Mouse (Mus musculus) small intestine, adult 2 months (tissue): ENCODE results near the gene Mrpl2.

ENCODE experiments used
- CTCF ChIP-seq: fragments of 200-500 bp; IDR thresholded peaks from 2 replicates; pipeline ENCODE4 v1.5.1; 2012; ENCODE audit warnings: low read depth, mild to moderate bottlenecking, control low read depth, inconsistent platforms, low read length, moderate library complexity, mixed read lengths; ENCODE audit not compliant: insufficient replicate concordance, insufficient read length; ENCODE audit errors: extremely low read depth
- POLR2A ChIP-seq: fragments of 200-500 bp; IDR thresholded peaks from 2 replicates; pipeline ENCODE4 v1.6.1; 2012; ENCODE audit warnings: low read depth, mild to moderate bottlenecking, control low read depth, inconsistent platforms, low read length, moderate library complexity

DNA sequence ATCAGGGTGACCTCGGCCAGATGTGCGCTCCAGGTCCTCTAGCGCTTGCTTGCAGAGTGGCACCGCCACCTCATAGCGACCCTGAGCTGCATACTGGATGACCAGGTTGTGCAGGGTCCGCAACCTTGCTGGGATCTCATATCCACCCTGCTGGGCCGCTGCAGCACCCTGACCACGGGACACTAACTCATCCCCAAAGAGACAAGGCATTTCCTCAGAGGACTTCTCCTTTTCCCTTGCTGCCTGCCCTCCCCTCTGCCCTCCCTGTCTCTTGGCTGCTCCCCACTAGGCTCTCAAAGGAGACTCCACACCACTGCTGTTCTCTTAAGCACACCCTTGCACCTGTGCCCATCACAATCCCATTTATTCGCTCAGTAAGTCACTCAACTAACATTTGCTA lies 6.1 kb upstream of the Mrpl2 start:
- TF ChIP-seq POLR2A (no peak), CTCF (no peak)
